Mouse (Mus musculus): Measurements from ENCODE around the gene Rap2b.

DNA sequence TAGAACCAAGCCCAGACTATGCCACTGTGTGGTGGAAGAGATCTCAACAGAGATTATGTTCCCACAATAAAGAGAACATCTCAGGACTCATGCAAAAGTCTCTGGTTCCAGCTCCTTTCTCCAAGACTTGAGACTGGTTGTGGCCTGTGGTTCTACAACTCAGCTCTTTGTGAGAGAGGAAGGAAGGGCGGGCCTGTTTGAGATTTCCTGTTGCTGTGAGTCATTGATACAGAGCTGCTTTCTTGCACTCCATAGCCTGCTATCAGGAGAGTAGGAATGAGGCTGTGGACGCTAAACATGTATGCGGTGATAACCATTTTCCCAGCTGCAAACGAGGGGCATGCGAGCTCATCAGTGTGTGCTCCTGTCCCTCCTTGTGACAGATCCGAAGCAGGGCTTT, 48.2 kb downstream of the Rap2b start:
- no peak for TF ChIP-seq ZC3H11A (IDR thresholded peaks at IDR 0.05; ENCODE audit: borderline replicate concordance, low read depth, low read length)
- TF ChIP-seq HCFC1 (IDR thresholded peaks at IDR 0.05; ENCODE audit: borderline replicate concordance, insufficient read depth, low read length), result no peak

Measured in ES-E14 (cell line).